Mouse (Mus musculus) lung, postnatal 4 days (tissue): Measurements from ENCODE around the gene Zbtb39.

Experiments used
- DNase-seq, 2 experiments: peaks; one replicate each; pipeline ENCODE4 v3.0.0; 2021

Zbtb39 gene

DNA sequence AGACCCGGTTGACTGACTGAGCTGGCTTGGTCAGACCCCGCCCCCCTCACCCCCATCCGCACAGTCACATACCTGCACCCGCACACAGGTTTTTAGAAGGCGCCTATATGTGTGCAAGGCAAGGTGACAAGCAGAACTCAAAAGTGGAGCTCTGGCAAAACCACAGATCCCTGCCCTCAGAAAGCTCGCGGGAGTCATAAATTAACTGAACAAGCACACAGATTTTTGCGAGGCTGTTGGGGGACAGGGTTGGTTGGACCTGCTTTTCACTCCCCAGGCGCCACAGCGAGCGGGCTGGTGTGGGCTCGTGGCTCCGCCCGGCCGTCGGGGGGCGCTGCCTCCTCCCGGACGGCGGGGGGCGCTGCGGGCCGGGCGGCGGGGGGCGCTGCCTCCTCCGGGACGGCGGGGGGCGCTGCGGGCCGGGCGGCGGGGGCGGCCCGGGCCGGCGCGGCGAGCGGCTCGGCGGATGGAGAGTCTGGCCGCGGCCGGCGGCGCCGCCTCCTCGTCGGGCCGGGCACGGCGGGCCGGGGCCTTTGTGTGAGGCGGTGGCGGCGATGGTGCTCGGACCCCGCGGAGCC is at the start of gene Zbtb39:
TSS of gene Zbtb39 (plus strand) at position 456 of the 578 bp plus-strand sequence.
- DNase-seq, result peak; percentile 87 to 91

DNA sequence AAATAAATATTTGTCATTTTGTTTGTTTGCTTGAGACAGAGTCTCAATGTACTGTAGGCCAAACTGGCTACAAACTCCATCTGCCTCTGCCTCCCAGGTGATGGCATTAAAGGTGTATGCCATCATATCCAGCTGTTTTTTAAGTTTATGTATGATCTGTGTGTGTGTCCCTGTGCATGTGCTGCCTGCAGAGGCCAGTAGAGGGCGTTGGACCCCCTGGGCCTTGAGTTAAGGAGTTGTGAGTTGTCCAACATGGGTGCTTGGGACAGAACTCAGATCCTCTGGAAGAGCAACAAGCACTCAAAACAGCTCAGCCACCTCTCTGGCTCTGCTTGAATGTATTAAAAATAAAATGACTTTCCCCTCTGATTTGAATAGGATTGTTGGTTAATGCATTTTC is 48.3 kb upstream of the Zbtb39 start:
- DNase-seq, result no peak

DNA sequence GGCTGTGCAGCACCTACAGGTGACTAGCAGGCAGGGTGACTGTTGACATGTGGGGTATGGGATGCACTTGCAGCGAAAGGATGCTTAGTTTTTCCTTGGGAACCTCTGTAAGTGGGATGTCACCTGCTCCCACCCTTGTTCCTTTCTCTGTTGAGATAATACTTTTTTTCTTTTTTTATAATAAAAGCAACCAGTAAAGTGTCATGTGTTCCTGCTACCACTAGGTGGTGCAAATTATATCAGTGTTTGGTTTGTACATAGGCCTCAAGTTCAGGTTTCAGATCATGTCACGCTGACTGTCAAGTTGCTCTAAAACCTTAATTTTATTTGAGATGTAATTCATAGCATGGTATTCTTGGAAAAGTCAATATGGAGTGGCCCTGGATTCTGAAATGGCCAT is 44.7 kb upstream of the Zbtb39 start:
- DNase-seq, result peak in 1 of 2 experiments; percentile 21

DNA sequence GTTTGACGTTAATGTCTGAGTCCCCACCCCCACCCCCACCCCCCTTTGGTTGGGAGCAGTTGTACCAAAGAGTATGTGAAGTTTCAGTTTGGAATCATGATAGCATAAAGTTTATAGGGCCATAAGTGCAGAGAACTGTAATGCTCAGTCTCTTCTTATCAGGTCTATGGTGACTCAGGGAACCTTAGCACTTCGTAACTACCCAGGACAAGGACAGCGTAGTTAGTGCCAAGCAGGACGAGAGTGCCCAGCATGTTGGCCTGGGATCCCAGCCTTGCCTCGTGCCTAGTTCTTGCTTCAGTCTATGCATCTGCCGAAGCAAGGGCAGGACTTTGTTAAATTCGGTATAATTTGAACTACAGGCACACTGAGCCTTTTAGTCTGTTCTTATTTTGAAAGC is 43.6 kb upstream of the Zbtb39 start:
- DNase-seq, result no peak

DNA sequence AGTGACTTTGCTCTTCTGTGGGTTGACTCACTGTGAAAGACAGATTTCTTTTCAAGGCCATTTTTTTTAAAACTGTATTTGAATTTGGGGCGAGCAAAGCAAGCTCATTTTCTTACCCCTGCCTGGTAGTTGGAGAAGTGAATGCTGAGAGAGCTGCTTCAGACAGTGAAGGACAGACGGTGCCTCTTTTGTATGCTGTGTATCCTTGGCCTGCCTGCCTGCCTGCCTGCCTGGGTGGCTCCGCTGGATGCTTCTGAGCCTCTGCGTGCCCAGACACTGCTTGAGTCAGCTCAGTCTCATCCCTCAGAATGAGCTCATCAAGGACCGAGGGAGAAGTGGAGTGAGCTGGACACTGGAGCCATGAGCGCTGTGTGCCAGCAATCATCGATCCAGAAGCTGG is 40.4 kb upstream of the Zbtb39 start:
- no peak for DNase-seq

DNA sequence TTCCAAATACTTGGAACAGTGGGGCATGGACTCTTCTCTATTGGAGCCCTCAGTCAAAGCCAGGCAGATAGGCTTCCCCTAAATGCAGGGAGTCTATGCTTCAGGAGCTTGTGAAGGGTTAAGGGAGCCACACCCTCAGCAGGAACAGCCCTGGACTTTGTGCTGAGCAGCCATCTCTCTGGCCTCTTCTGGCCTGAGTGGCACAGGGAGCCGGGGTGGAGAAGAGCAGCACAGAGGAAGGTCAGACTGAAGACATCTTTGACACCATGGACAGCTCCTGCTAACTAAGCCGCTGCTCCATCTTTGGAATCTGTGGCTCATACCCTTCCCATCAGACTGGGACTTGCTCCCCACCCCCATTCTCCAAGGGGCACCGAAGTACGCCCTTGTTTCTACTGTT is 36.0 kb upstream of the Zbtb39 start:
- DNase-seq, result no peak

DNA sequence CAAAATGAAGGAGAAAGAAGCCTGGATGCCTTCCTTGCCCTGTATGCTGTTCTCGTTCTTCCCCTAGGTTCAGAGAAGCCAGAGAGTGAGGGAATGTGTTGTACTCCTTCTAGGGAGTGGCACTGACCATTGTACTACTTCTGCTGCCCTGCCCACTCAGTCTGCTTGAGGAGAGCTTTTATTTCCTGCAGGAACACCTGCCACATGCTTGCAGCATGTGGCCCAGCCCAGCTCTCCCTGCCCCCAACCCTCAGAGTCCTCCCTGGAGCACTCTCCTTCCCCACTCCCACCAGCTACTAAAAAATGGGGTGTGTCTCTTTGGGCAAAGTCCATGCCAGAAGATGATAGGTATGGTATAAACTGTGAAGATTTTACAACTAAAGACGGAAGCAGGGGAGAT is 35.0 kb upstream of the Zbtb39 start:
- DNase-seq, result no peak

DNA sequence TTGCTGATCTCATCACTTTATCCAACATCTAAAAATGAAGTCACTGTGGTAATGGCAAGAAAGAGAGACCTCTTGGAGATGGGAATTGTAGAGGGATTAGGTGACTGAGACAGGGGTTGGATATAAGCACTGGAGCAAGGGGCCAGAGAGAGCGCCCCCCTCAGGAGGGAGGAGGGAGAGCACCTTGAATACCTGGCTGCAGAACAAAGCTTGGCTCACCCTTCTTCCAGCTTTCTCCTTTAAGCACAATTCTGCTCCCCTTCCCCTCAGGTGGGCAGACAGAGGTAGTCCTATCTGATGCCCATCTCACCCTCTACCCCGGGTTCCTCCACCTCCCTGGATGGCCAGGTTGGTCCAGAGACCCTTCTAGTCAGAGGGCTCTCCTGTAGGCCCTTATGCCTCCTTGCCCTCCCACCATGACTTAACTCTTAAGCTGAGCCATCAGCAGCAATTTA is 34.5 kb upstream of the Zbtb39 start, which contains the start of gene Myo1a:
TSS of gene Myo1a (plus strand) at position 405 of the 455 bp plus-strand sequence.
- DNase-seq, result no peak

DNA sequence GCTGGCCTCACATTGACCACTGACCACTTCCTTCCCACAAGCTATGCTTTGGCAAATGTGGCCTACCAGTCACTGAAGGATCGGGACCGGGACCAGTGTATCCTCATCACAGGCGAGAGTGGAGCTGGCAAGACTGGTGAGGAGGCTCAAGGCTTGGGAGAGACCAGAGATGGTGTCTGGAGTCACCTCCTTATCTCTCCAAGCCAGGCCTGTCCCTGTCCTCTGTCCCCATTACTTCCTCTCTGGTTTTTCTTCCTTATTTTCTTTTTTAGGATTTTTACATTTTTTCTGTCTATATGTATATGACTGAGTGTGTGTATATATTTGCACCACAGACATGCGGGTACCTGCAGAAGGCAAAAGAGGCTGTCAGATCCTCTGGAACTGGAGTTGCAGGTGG is 33.6 kb upstream of the Zbtb39 start:
- DNase-seq, result no peak

DNA sequence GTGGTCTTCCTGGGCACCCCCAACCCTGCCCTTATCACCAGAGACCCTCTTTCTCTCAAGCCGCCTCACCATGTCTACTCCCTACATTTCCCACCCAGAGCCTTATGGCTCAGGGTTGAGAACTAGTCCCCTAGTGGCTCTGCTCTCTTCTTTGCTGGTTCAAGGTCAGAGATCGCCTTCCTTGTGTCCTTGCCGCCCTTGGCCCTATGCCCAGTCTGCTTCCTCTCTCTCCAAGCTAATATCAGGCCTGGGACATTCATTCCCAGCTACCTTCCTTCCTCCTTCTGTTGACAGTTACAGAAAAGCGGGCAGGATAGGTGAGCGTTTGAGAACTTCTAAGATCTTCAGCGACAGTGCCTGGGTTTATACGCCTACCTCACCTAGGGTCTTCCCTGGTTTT is 31.6 kb upstream of the Zbtb39 start:
- peak; percentile 33 to 53 for DNase-seq

DNA sequence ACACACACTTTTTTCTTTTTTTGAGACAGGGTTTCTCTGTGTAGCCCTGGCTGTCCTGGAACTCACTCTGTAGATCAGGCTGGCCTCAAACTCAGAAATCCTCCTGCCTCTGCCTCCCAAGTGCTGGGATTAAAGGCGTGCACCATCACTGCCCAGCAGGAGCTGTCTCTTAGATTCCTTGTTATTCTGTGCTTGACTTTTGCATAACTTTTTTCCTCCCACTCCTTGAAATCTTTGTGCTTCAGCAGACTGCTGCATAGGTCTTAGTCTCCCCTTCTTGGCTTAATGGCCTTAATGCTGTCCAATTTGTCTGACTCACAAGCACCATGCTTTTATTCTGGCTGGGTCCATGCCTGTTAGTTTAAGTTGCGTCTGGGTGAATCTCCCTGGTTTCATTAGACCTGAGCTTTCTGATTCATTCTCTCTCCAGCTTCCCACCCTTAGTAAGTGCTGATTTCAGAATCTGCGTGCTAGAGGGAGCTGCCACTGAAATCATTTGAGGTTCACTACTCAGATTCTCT is 30.4 kb upstream of the Zbtb39 start:
- DNase-seq, result no peak

DNA sequence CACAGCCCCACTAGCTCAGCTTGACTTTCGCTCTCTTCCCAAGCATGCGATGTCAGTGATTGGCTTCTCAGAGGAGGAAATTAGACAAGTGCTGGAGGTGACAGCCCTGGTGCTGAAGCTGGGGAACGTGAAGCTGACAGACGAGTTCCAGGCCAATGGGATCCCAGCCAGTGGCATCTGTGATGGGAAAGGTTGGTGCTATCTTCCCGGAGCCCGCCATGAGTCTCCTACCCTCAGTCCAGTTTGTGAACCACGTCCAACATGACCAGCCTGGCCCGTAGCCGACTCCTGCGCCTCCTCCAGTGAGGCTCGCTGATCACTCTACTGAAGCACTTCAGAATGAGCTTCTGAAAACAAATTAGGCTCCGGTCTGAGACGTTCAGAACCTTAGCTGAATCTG is 29.0 kb upstream of the Zbtb39 start:
- no peak for DNase-seq

DNA sequence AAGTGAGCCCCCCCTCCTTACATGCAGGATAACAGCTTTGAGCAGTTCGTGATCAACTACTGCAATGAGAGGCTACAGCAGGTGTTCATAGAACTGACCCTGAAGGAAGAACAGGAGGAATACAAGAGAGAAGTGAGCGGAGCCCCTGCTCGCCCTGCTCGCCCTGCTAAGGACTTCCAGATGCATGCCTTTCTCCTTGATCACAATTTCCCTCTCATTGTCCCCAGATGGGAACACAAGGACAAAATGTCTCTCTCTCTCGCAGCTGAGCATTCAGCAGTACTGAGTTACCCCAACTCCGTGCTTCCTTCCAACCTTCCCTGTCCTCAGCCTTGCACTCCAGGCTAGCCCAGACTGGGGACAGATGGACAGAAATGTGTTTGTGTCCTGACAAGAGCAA is 26.6 kb upstream of the Zbtb39 start:
- no peak for DNase-seq

DNA sequence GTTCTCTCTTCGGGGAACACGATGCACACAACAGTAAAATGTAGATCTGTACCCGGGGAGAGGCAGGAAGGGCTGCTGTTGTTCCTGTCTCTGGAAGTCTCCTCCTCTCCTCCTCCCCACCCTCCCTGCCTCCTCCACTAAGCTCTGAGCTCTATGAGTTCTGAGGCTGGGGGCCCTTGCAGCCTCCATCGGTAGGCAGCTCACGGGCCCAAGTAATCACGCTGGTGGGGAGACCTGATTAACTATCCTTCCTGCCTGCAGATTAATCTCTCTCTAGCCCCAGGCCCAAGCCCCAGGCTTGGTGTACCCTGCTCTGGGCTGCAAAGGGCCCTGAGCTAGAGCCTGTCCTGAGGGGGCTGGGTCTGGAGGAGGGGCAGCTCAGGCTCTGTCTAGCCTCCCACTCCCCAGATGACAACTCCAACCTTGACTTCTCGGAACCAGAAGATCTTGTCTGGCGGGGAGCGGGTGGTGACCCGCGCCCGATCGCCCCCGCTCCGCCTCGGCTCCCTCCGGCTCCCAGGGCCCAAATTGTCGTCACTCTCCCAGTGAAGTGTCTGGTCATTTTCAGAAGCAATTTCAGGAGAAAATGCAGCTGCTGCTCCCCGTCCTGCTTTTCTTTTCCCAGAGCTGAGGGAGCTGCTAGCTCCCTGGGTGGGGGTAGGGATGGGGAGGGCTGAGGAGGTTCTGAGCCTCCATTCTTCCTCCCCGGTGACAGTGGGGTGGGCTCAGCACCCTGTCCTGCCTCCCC is 17.5 kb upstream of the Zbtb39 start:
- DNase-seq, result peak in 1 of 2 experiments; percentile 23

DNA sequence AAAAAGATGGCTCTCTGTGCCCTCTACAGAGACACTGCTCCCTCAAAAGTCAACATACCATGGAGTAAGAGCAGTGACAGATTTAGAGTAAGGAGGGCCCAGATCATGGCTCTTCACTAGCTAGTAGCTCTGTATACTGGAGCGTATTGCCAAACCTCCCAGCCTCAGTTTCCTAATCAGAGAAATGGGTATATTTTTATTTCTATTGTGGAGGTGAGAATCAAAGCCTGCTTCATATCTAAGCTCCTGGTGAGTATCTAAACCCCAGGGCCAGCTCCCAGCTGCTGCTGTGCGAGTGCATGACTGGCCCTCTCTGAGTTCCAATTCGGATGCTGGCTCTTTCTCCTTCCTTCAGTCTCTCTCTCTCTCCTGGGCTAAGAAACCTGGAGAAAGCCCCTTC is 15.2 kb upstream of the Zbtb39 start, which contains the start of gene Tac2:
TSS of gene Tac2 (plus strand) at position 301 of the 400 bp plus-strand sequence.
- DNase-seq, result no peak

DNA sequence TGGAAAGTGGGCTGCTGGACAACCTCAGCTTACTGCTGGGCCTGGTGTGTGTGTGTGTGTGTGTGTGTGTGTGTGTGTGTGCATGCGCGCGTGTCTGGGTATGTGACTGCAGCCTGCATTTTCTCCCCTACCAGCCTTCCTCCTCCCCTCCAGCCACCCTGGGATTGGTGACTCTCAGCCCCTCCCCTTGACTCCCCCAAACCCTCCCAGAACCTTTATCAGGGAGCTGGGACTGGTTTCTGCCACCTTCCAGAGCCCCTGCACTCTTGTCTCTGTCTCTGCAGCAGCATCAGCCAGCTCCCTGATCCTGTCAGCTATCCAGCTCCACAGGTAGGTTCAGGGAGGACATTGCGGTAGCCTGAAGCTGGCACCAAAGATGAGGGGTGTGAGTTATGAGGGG is 14.2 kb upstream of the Zbtb39 start:
- DNase-seq, result no peak

DNA sequence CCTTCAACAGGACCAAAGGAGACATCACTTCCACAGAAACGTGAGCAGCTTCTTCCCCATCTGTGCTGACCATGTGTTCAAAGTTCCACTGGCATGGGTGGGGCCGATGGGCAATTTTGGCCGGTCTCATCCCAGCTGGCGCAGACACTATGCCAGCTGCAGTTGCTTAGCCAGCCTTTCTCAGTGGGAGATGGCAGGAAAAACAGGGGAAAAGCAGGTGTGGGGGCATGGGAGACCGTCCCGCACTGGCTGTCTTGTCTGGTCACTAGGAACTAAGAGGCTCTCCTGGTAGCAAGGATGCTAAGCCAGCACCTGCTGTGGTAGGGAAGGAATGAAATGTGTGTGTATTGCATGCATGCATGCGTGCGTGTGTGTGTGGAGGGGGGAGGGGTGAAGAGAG is 10.9 kb upstream of the Zbtb39 start:
- no peak for DNase-seq

DNA sequence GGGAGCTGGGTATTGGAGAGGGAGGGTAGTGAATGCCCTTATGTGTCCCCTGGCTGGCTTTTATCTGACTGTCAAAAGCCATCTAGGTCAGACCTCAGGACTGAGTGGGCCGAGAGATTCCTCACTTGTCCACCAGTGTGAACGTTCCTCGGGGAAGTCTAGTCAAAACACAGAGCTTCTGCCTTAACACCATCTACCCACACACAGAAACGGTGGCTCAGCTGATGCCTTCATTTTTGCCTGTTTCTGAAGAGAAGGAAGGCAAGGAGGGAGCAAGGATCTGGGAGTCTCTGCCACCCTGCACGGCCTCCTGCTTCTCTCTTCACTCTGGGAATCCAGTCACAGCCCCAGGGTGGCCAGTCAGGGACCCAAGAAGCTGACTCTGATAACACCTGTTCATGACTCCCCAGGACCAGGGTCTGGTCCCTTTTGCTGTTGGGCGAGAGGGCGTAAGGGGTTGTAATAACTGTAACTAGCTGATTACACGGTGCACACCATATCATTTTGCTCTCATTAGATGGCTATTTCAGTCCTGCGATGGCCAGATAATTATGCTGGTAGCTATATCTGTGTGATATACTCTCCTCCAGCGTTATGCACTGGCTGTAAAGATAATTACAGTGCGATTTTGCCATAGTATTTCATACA is 8.9 kb upstream of the Zbtb39 start:
- DNase-seq, result no peak

DNA sequence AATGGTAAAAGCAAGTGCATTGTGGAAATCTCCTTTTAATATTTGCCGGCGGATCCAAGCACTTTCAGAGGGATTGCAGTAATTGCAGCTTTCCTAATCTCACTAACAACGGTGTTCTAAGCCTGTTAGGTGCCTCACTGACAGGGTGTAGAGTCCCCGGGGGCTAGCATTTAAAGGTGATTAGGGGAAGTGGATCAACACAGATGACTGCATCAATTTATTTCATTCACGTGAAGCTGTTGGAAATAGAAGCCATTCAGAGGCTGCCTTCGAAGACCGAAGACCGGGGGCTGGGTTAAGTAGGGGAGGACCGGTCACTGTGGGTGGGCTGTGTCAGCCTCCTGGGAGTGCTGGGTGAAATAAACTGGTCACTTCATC is 8.4 kb upstream of the Zbtb39 start:
- no peak for DNase-seq

DNA sequence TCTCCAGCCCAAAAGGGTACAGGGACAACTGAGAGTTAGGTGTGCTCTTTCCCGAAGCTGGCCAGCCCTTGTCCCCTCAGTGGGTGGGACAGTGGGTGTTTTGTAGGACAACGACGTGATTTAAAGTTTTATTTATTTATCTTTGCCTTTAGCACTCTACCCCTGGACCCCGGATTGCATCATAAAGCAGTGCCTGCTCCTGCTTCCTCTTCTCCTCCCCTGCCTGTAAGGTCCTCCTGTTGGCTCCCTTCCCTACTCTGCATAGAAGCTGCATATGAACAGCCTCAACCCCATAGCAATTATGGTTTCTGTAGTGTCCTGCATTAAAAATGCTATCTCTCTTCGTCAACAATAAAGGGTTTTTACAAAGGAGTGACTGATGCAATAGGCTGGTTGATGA is 7.9 kb upstream of the Zbtb39 start:
- DNase-seq, result no peak

DNA sequence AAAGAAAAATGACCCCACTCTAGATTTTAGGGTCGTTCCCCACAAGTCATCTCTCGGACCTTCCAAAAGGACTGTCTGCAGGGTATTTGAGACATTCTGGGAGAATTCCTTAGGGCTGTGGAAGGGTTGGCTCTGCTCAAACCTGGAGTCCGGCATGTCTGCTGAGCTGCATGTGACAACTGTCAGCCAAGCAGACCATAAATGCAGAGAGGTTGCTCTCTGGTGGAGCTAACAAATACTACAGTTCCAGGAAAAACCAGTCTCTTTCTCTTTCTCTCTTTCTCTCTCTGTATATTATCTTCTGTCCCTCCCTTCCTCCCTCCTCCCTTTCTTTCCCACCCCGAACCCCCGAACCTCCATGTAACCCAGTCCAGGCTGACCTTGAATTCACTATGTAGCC is 4.9 kb upstream of the Zbtb39 start:
- DNase-seq, result peak in 1 of 2 experiments; percentile 37

DNA sequence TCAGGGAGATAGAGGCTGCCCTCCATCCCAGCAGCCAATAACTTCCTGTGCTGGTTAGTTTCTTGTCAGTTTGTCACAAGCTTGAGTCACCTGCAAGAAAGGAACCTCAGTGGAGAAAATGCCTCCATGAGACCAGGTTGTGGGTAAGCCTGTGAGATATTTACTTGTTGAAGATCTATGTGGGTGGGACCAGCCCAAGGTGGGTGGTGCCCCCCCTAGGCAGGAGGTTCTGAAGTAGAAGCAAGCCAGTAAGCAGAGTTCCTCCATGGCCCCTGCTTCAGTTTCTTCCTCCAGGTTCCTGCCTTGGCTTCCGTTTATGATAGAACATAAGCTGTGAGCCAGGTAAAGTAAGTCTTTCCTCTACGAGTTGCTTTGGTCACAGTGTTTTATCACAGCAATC is 3.1 kb upstream of the Zbtb39 start:
- no peak for DNase-seq

DNA sequence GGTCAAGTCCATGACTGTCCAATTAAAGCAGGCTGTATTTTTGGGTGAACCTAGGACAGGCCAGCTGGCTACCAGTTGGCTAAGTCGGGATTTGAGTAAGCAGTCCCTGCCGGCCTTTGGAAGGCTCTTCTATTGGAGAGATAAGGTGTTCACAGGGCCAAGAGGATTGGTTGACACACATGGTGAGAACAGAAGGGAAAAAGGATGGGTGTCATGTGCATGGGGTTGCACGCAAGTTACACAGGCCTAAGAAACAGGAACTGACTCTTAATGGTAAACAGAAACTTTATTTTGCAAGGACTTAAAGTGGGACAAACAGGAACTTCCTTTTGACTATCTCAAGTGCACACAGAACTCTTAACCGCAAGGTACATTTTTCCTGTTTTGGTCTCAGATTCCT is 2.4 kb upstream of the Zbtb39 start:
- DNase-seq, result peak in 1 of 2 experiments; percentile 28

DNA sequence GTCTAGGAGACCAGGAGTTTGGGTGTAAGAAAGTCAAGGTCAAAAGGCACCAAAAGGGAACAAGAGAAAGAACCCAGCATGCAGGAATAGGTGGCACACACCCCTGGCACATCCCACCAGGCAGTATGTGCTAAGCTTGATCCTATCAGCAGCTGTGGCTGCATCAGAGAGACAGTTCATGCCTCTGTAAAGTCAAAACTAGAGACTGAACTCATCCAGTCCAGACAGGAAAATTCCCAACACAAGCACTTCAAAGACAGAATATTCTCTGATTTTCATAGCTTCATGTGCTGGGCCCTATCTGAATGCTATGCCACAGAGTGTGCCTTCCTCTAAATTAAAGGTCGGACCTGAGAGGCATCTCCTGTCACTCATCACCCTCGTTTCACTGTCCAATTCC is 1.8 kb upstream of the Zbtb39 start:
- no peak for DNase-seq
